Mouse (Mus musculus) limb, embryonic 14.5 days (tissue): Measurements from ENCODE around the gene Hcfc2. TPM values are rescaled to one million over a fixed set of nuclear protein-coding genes. Genes with fewer than 3 reads are reported as not detected.

Source experiments
- ATAC-seq: fragments of 200-750 bp; cut with Nextera tagmentation; 2 replicates; pipeline ENCODE4 v1.8.0; 2017; ENCODE audit warnings: low read depth, moderate number of reproducible peaks, moderate TSS enrichment; ENCODE audit not compliant: low FRiP score
- DNase-seq: peaks from one replicate; pipeline ENCODE4 v3.0.0-alpha.2; 2015; ENCODE audit warnings: low spot score
- H3K27ac ChIP-seq: fragments of 300-500 bp; sonication (generic); replicated peaks from 2 replicates; pipeline ENCODE4 v1.5.1; 2014; ENCODE audit warnings: low read depth, mild to moderate bottlenecking, low read length, moderate library complexity, mixed read lengths
- H3K27me3 ChIP-seq: fragments of 300-500 bp; sonication (generic); 2 replicates; pipeline ENCODE4 v1.6.1; 2014; ENCODE audit warnings: low read length, mixed read lengths; ENCODE audit not compliant: control insufficient read depth, insufficient read depth
- H3K36me3 ChIP-seq: fragments of 300-500 bp; sonication (generic); 2 replicates; pipeline ENCODE4 v1.6.1; 2014; ENCODE audit warnings: mild to moderate bottlenecking, low read length, moderate library complexity, mixed read lengths; ENCODE audit not compliant: control insufficient read depth, insufficient read depth
- H3K4me1 ChIP-seq: fragments of 300-500 bp; sonication (generic); 2 replicates; pipeline ENCODE4 v1.6.1; 2014; ENCODE audit warnings: antibody characterized with exemption, low read length, mixed read lengths; ENCODE audit not compliant: control insufficient read depth, insufficient read depth
- H3K4me2 ChIP-seq: fragments of 300-500 bp; sonication (generic); replicated peaks from 2 replicates; pipeline ENCODE4 v1.6.1; 2014; ENCODE audit warnings: low read depth, mild to moderate bottlenecking, low read length, moderate library complexity; ENCODE audit not compliant: severe bottlenecking
- H3K4me3 ChIP-seq: fragments of 300-500 bp; sonication (generic); replicated peaks from 2 replicates; pipeline ENCODE4 v1.5.1; 2014; ENCODE audit warnings: low read length
- H3K9ac ChIP-seq: fragments of 300-500 bp; sonication (generic); 2 replicates; pipeline ENCODE4 v1.6.1; 2014; ENCODE audit warnings: mild to moderate bottlenecking, low read depth, low read length, moderate library complexity; ENCODE audit not compliant: severe bottlenecking
- H3K9me3 ChIP-seq: fragments of 300-500 bp; sonication (generic); 2 replicates; pipeline ENCODE4 v1.6.1; 2016; ENCODE audit warnings: low read length; ENCODE audit not compliant: control insufficient read depth
- POLR2A ChIP-seq: fragments of 200-500 bp; IDR thresholded peaks from 2 replicates; pipeline ENCODE4 v1.8.0; 2012; ENCODE audit warnings: inconsistent platforms, mild to moderate bottlenecking, moderate library complexity, borderline replicate concordance; ENCODE audit not compliant: insufficient read depth, insufficient read length; ENCODE audit errors: extremely low read depth
- WGBS: fragments of 180-500 bp; shearing (Covaris S2); extraction: QIAGEN DNeasy Blood & Tissue Kit; methylation state at CpG from one replicate; pipeline ENCODE4 v1.1.7; 2014; 5-methylcytosine and 5-hydroxymethylcytosine counted together
- polyA plus RNA-seq, 2 experiments: library from polyadenylated mRNA; depleted of rRNA in 1 of 2; stranded (reverse) in 1 of 2; unstranded in 1 of 2; fragments of >200 nt; fragmentation: Nextera tagmentation in 1 of 2; extraction: Ambion mirVana in 1 of 2; gene quantifications; 2 replicates each; pipeline versions ENCODE4 v1.2.1 to v1.2.3; 2012 to 2014

The Hcfc2 gene
- polyA plus RNA-seq, 2 experiments, result 38.8 to 44.6 TPM

DNA sequence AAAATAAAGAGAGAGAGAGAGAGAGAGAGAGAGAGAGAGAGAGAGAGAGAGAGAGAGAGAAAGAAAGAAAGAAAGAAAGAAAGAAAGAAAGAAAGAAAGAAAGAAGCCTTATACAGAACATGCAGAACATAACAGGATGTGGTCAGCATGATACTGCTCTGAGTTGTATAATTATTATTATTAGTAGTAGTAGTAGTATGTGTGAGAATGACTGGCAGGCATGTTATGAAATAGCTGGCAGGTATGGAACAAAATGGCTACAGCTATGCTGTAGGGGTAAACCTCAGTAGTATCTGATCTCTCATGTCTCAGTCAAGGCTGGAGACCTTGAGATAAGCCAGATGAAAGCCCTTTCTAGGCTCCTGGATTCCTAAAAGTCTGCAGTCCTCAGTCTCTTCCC lies 93.2 kb downstream of the Hcfc2 start:
- ATAC-seq (no peak), DNase-seq (no peak)
- Histone ChIP-seq H3K4me2 (no peak overlapping the region), H3K27ac (no peak overlapping the region), H3K9me3 (no peaks in the 10 kb centered on the region; the same call in 1 of the 2 replicates), H3K36me3 (no peaks in the 10 kb centered on the region), H3K4me1 (no peaks in the 10 kb centered on the region), H3K4me3 (no peak overlapping the region), H3K9ac (no peak overlapping the region), H3K27me3 (no peaks in the 10 kb centered on the region)
- TF ChIP-seq POLR2A, result no peak

DNA sequence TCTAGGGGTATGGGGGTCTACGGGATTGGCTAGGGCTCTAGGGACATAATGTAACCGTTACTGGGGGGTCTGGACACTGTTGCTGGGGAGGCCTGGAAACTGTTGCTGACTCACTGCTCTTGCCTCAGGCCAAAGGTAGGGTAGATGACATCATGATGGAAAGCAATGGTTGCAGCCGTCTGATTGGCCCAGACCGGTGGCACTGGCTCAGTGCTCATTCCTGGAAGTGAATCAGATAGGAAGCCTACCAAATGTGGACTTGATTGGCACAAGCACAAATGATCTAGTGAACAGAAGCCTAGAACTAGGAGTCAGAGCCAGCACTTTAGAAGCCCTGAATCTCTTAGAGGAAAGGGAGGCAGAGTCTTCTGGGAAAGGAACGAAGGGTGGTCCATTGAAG lies 94.5 kb downstream of the Hcfc2 start:
- no peaks in the 10 kb centered on the region for H3K27me3 ChIP-seq
- H3K9ac ChIP-seq, result no peak overlapping the region
- TF ChIP-seq POLR2A, result no peak
- peaks cover 3% of the 10 kb centered on the region; the same call in 1 of the 2 replicates for H3K4me1 ChIP-seq
- 92% methylated on average over 5 of the region's 5 CpGs for WGBS
- H3K27ac ChIP-seq, result no peak overlapping the region
- no peak for DNase-seq
- no peaks in the 10 kb centered on the region for H3K36me3 ChIP-seq
- ATAC-seq, result no peak
- H3K4me2 ChIP-seq, result no peak overlapping the region
- no peaks in the 10 kb centered on the region; the same call in 1 of the 2 replicates for H3K9me3 ChIP-seq
- H3K4me3 ChIP-seq, result no peak overlapping the region

DNA sequence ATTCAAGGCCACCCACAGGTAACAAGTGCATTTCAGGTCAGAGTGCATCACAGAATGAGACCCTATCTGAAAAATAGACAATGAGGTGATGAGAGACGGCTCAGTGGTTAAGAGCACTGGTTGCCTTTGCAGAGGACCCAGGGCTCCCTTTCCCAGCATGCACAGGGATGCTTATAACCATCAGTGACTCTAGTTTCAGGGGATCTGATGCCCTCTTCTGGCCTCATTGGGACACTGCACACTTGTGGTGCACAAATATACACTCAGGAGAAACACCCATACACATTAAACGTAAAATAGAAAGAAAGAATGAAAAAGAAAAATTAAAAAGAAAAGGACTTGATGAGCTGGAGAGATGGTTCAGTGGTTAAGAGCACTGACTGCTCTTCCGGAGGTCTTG lies 95.8 kb downstream of the Hcfc2 start:
- TF ChIP-seq POLR2A, result no peak
- Histone ChIP-seq H3K9me3 (no peaks in the 10 kb centered on the region; the same call in 1 of the 2 replicates), H3K27me3 (no peaks in the 10 kb centered on the region), H3K36me3 (no peaks in the 10 kb centered on the region), H3K4me3 (no peak overlapping the region), H3K4me2 (no peak overlapping the region), H3K9ac (no peak overlapping the region), H3K4me1 (peaks cover 8% of the 10 kb centered on the region), H3K27ac (no peak overlapping the region)
- 91% methylated on average over 3 of the region's 3 CpGs for WGBS
- ATAC-seq (no peak), DNase-seq (no peak)

Other genes starting within 250 kb of the Hcfc2 start
- not detected in 2 replicates for gene Gm1553, start 203.5 kb upstream of the Hcfc2 start, polyA plus RNA-seq (2012; rRNA removed)
- gene Gm1553, start 203.5 kb upstream of the Hcfc2 start, polyA plus RNA-seq (2014; fragmentation: Nextera tagmentation; extraction: Ambion mirVana), result not detected in 2 replicates
- gene 1190007I07Rik, start 72.9 kb upstream of the Hcfc2 start, polyA plus RNA-seq (2012; rRNA removed), result 46.4 and 46.7 TPM in 2 replicates
- 33.8 and 40.5 TPM in 2 replicates for gene 1190007I07Rik, start 72.9 kb upstream of the Hcfc2 start, polyA plus RNA-seq (2014; fragmentation: Nextera tagmentation; extraction: Ambion mirVana)
- 67.4 and 77.3 TPM in 2 replicates for gene Tdg, start 66.3 kb upstream of the Hcfc2 start, polyA plus RNA-seq (2012; rRNA removed)
- 116 and 138 TPM in 2 replicates for gene Tdg, start 66.3 kb upstream of the Hcfc2 start, polyA plus RNA-seq (2014; fragmentation: Nextera tagmentation; extraction: Ambion mirVana)
- 25.5 and 27.8 TPM in 2 replicates for gene Glt8d2, start 5.5 kb upstream of the Hcfc2 start, polyA plus RNA-seq (2012; rRNA removed)
- 23.1 and 23.4 TPM in 2 replicates for gene Glt8d2, start 5.5 kb upstream of the Hcfc2 start, polyA plus RNA-seq (2014; fragmentation: Nextera tagmentation; extraction: Ambion mirVana)
- 41.3 and 41.5 TPM in 2 replicates for gene Nfyb, start 68.0 kb downstream of the Hcfc2 start, polyA plus RNA-seq (2012; rRNA removed)
- gene Nfyb, start 68.0 kb downstream of the Hcfc2 start, polyA plus RNA-seq (2014; fragmentation: Nextera tagmentation; extraction: Ambion mirVana), result 41.0 and 54.2 TPM in 2 replicates
- 67.7 and 71.4 TPM in 2 replicates for gene Txnrd1, start 137.8 kb downstream of the Hcfc2 start, polyA plus RNA-seq (2012; rRNA removed)
- 87.9 and 97.7 TPM in 2 replicates for gene Txnrd1, start 137.8 kb downstream of the Hcfc2 start, polyA plus RNA-seq (2014; fragmentation: Nextera tagmentation; extraction: Ambion mirVana)
- 0.53 and 0.72 TPM in 2 replicates for gene Eid3, start 170.5 kb downstream of the Hcfc2 start, polyA plus RNA-seq (2012; rRNA removed)
- gene Eid3, start 170.5 kb downstream of the Hcfc2 start, polyA plus RNA-seq (2014; fragmentation: Nextera tagmentation; extraction: Ambion mirVana), result 0.43 and 0.55 TPM in 2 replicates